Mouse (Mus musculus): ENCODE measurements at regions not wholly inside any gene's neighbourhood (a gene's known extent, or its start where the extent isn't known, plus 50 kb on each side); places are given as distances from the start of the nearest gene placed in this dataset.

DNA sequence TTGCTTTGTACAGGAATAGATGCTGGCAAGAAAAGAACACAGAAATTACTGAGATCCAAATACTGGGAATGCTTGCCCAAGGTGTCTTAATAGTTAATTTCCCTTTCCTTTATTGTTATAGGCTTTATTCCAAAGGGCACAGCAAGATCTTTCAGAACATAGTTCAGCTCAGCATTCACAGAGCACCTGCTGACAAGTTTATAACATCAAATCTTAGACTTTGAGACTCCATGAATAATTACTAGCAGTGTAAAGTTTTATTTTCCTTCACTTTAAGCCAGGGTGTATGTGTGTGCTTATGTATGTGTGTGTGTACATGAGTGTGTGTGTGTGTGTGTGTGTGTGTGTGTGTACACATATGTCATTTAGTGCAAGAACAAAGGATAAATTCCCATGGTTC is 999.8 kb upstream of the Crim1 start:
- no peak for TF ChIP-seq CTCF (IDR thresholded peaks at IDR 0.05; ENCODE audit: extremely low read depth, insufficient read length, insufficient replicate concordance, low read depth, low read length)
- TF ChIP-seq POLR2A (IDR thresholded peaks at IDR 0.05; ENCODE audit: low read depth, low read length): no peak
- no peaks in the 10 kb centered on the region for H3K4me1 ChIP-seq (ENCODE audit: control insufficient read depth, insufficient read depth, insufficient read length, low read length)
- peak overlapping the region; percentile 59; the same call in 1 of the 2 replicates for H3K27ac ChIP-seq (ENCODE audit: insufficient read depth, low read depth, low read length)
- no peaks in the 10 kb centered on the region for H3K27me3 ChIP-seq (ENCODE audit: control insufficient read depth, insufficient read depth, low read length)
- H3K4me3 ChIP-seq (ENCODE audit: low read depth, low read length): no peak overlapping the region
- no peaks in the 10 kb centered on the region for H3K36me3 ChIP-seq (ENCODE audit: control insufficient read depth, insufficient read depth, low read length)

DNA sequence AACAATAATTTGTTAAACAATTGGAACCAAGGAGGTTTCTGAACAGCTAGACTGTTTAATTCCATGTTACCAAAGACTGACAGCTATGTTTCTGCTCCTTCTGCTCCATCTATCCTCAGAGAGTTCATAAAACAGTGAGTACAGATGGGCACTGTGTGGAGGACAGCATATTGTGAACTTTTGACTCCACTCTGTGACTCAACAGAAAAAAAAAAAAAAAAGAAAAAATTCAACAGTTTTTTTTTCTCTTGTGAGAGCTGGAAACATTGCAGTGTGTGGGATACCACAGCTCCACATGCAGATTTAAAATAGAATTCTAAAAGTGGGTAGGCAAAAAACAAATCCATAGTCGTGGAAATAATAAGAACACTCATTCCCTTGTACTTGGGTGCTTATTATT is 999.4 kb upstream of the Crim1 start:
- Histone ChIP-seq H3K27ac (ENCODE audit: insufficient read depth, low read depth, low read length) (peak overlapping the region; percentile 59), H3K27me3 (ENCODE audit: control insufficient read depth, insufficient read depth, low read length) (no peaks in the 10 kb centered on the region), H3K4me3 (ENCODE audit: low read depth, low read length) (no peak overlapping the region), H3K36me3 (ENCODE audit: control insufficient read depth, insufficient read depth, low read length) (no peaks in the 10 kb centered on the region), H3K4me1 (ENCODE audit: control insufficient read depth, insufficient read depth, insufficient read length, low read length) (no peaks in the 10 kb centered on the region)
- 44% methylated on average over 1 of the region's 1 CpGs for WGBS
- no peak for TF ChIP-seq CTCF (IDR thresholded peaks at IDR 0.05; ENCODE audit: extremely low read depth, insufficient read length, insufficient replicate concordance, low read depth, low read length)
- TF ChIP-seq POLR2A (IDR thresholded peaks at IDR 0.05; ENCODE audit: low read depth, low read length): no peak

DNA sequence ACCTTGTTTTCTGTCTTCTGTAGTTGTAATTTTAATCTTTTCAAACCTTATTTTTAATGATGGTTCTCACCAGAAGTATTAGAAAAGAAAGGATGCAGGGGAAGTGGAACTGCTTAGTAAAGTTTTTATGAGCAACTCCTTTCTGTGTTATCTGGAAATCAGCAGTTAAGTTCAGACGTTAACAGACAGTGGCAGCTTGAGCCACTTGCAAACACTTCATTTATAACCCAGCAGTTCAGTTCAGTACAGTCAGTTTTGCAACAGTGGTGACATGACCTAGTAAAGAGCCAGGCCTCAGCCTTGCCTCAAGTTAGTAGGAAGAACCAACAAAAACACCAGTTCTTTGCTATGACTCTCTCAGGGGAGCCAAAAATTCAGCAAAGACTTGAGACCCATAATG is 989.1 kb upstream of the Crim1 start:
- no peaks in the 10 kb centered on the region for H3K27me3 ChIP-seq (ENCODE audit: control insufficient read depth, insufficient read depth, low read length)
- no peak overlapping the region for H3K4me3 ChIP-seq (ENCODE audit: low read depth, low read length)
- no peaks in the 10 kb centered on the region for H3K36me3 ChIP-seq (ENCODE audit: control insufficient read depth, insufficient read depth, low read length)
- TF ChIP-seq CTCF (IDR thresholded peaks at IDR 0.05; ENCODE audit: extremely low read depth, insufficient read length, insufficient replicate concordance, low read depth, low read length) (no peak), POLR2A (IDR thresholded peaks at IDR 0.05; ENCODE audit: low read depth, low read length) (no peak)
- no peak overlapping the region for H3K27ac ChIP-seq (ENCODE audit: insufficient read depth, low read depth, low read length)
- H3K4me1 ChIP-seq (ENCODE audit: control insufficient read depth, insufficient read depth, insufficient read length, low read length): 0 out of 2 replicates have a peak, but pooled peaks cover 2% of the 10 kb centered on the region
- WGBS: 10% methylated on average over 1 of the region's 1 CpGs

DNA sequence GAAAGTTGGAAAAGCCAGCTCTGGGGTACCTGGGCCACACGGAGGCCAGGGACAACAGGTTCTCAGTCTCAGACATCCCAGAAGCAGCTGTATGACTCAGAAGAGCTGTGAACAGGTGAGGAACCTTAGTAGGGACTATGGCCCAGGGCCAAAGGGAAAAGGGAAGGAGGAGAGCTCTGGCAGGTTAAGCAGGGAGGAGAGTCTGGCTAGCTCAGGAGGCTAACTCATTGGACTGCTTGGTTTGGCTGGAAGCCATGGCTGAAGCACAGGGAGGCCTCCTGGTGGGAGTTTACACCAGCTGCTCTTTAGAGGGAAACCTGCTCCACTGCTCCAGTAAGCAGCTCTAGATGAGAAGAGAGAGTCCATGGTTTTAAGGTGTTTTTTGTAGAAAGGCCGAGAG is 955.0 kb upstream of the Crim1 start:
- Histone ChIP-seq H3K4me3 (ENCODE audit: low read depth, low read length) (no peak overlapping the region), H3K4me1 (ENCODE audit: control insufficient read depth, insufficient read depth, insufficient read length, low read length) (peaks cover 4% of the 10 kb centered on the region; the same call in 1 of the 2 replicates), H3K27me3 (ENCODE audit: control insufficient read depth, insufficient read depth, low read length) (no peaks in the 10 kb centered on the region), H3K27ac (ENCODE audit: insufficient read depth, low read depth, low read length) (no peak overlapping the region), H3K36me3 (ENCODE audit: control insufficient read depth, insufficient read depth, low read length) (no peaks in the 10 kb centered on the region)
- 36% methylated on average over 2 of the region's 2 CpGs for WGBS
- TF ChIP-seq CTCF (IDR thresholded peaks at IDR 0.05; ENCODE audit: extremely low read depth, insufficient read length, insufficient replicate concordance, low read depth, low read length) (no peak), POLR2A (IDR thresholded peaks at IDR 0.05; ENCODE audit: low read depth, low read length) (no peak)

All from small intestine, adult 2 months (tissue).